Mouse (Mus musculus) C2C12 (cell line): Measurements from ENCODE around the gene Dirc2.

ENCODE experiments used
- CTCF ChIP-seq: IDR thresholded peaks from one replicate; pipeline ENCODE4 v1.5.1; 2011; ENCODE audit not compliant: control insufficient read depth, insufficient read depth, insufficient read length
- FOSL1 ChIP-seq: IDR thresholded peaks from one replicate; pipeline ENCODE4 v1.8.0; 2011; ENCODE audit warnings: mild to moderate bottlenecking, low read length; ENCODE audit not compliant: poor library complexity, insufficient read depth, severe bottlenecking
- MAX ChIP-seq: IDR thresholded peaks from one replicate; pipeline ENCODE4 v1.6.1; 2011; ENCODE audit warnings: mild to moderate bottlenecking, control low read depth

GRCm38 (mm10) chr16:35660222-35660621 lies 108.9 kb downstream of the Dirc2 start:
- TF ChIP-seq MAX (no peak), CTCF (no peak), FOSL1 (no peak)
